Mouse (Mus musculus): ENCODE results near the gene Sec11a. TPM values are rescaled to one million over a fixed set of nuclear protein-coding genes. Genes with fewer than 3 reads are reported as not detected.

Gene Sec11a
- total RNA-seq, 1 experiment: 171 TPM

DNA sequence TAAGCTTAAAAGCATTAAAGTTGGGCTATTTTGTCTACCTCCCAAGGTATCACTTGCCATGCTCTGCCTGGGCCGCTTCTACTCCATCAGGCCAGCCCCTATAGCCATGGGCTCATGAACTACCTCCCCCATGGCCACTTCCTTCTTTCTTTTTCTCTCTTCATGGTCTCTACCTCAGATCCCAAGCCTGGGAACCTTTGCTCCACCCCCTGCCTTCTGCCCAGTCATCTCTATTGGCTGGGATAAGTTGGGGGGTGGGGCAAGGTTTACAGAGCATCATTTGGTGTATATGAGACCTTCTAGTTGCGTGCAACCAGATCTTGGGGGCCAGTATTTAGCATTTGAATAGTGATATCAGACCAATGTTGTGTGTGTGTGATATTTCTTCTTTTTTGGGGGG is 85.1 kb downstream of the Sec11a start:
- no peak for TF ChIP-seq ZNF384 (IDR thresholded peaks at IDR 0.05; ENCODE audit: low read depth, low read length)
- TF ChIP-seq HCFC1 (IDR thresholded peaks at IDR 0.05; ENCODE audit: borderline replicate concordance, insufficient read depth, low read length): no peak
- no peak for TF ChIP-seq MAFK (IDR thresholded peaks at IDR 0.05; ENCODE audit: insufficient read depth, low read depth, low read length)
- no peak for TF ChIP-seq CHD2 (IDR thresholded peaks at IDR 0.05; ENCODE audit: low read depth, low read length)
- TF ChIP-seq ZC3H11A (IDR thresholded peaks at IDR 0.05; ENCODE audit: borderline replicate concordance, low read depth, low read length): no peak
- no peaks in the 10 kb centered on the region for H3K9me3 ChIP-seq (ENCODE audit: control insufficient read depth, insufficient read depth, low read depth, low read length)
- no peak for DNase-seq (ENCODE audit: low read depth, low spot score)
- H3K27ac ChIP-seq (ENCODE audit: insufficient read depth, low read depth, low read length, poor library complexity, severe bottlenecking): no peak overlapping the region
- in situ Hi-C loops (cut with MboI; ENCODE audit: low sequenced_read_pairs in 2 of 2, unreplicated experiment in 2 of 2): no loop called here
- H3K4me3 ChIP-seq (ENCODE audit: insufficient read depth in 1 of 2, low read depth in 1 of 2, low read length in 2 of 2, poor library complexity in 1 of 2, severe bottlenecking in 1 of 2): no peak overlapping the region
- no peak overlapping the region for H3K9ac ChIP-seq (ENCODE audit: insufficient read depth, low read depth, low read length, poor library complexity, severe bottlenecking)
- peaks cover 0 to 6% of the 10 kb centered on the region in 2 experiments; a peak in 1 of 4 replicates for H3K4me1 ChIP-seq (ENCODE audit: control insufficient read depth in 2 of 2, insufficient read depth in 2 of 2, low read length in 2 of 2, poor library complexity in 1 of 2)
- no peaks in the 10 kb centered on the region for H3K36me3 ChIP-seq (ENCODE audit: control insufficient read depth, insufficient read depth, low read length, poor library complexity, severe bottlenecking)

DNA sequence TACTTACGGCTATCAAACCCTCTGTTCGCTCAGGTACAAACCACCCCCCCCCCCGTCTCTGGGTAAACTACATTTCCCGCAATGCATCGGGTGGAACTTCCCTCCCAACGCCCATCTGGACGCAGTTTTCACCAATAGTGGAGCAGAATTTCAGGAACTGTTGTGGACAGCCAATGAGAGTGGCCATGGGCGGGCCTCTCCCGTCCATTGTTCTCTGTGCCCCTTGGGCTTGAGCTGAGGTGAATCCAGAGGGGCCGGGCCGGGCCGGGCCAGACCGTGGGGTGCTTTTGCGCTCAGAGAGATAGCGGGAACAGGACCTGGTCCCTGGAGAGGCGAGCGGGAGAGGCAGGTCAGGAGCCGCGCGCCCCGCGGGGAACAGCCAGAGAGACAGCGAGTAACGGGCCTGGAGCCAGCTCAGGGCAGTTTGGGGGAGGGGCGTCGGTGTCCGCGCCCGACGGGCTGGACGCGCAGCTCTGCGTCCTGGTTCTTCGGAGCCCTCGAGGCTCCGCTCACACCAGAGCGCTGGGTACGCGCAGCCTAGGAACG is 86.8 kb downstream of the Sec11a start, which contains the start of gene Zscan2:
Gene Zscan2, plus strand, starts transcription at position 192 of the 546 bp plus-strand sequence.
- Histone ChIP-seq H3K4me3 (ENCODE audit: insufficient read depth in 1 of 2, low read depth in 1 of 2, low read length in 2 of 2, poor library complexity in 1 of 2, severe bottlenecking in 1 of 2) (peak within 1 kb of the TSS; percentile 91 to 96), H3K27ac (ENCODE audit: insufficient read depth, low read depth, low read length, poor library complexity, severe bottlenecking) (no peak within 1 kb of the TSS), H3K36me3 (ENCODE audit: control insufficient read depth, insufficient read depth, low read length, poor library complexity, severe bottlenecking) (no peaks in the 10 kb centered on the region), H3K9me3 (ENCODE audit: control insufficient read depth, insufficient read depth, low read depth, low read length) (no peaks in the 10 kb centered on the region), H3K9ac (ENCODE audit: insufficient read depth, low read depth, low read length, poor library complexity, severe bottlenecking) (peak within 1 kb of the TSS; percentile 61), H3K4me1 (ENCODE audit: control insufficient read depth in 2 of 2, insufficient read depth in 2 of 2, low read length in 2 of 2, poor library complexity in 1 of 2) (peaks cover 0 to 6% of the 10 kb centered on the region in 2 experiments; a peak in 1 of 4 replicates)
- peak; percentile 93 for DNase-seq (ENCODE audit: low read depth, low spot score)
- in situ Hi-C loops (cut with MboI; ENCODE audit: low sequenced_read_pairs in 2 of 2, unreplicated experiment in 2 of 2): no loop called here
- no peak for TF ChIP-seq ZNF384 (IDR thresholded peaks at IDR 0.05; ENCODE audit: low read depth, low read length)
- no peak for TF ChIP-seq ZC3H11A (IDR thresholded peaks at IDR 0.05; ENCODE audit: borderline replicate concordance, low read depth, low read length)
- TF ChIP-seq CHD2 (IDR thresholded peaks at IDR 0.05; ENCODE audit: low read depth, low read length): 0 out of 2 replicates have a peak, but pooled peaks have one; percentile 53
- TF ChIP-seq MAFK (IDR thresholded peaks at IDR 0.05; ENCODE audit: insufficient read depth, low read depth, low read length): no peak
- peak; percentile 92 for TF ChIP-seq HCFC1 (IDR thresholded peaks at IDR 0.05; ENCODE audit: borderline replicate concordance, insufficient read depth, low read length)

DNA sequence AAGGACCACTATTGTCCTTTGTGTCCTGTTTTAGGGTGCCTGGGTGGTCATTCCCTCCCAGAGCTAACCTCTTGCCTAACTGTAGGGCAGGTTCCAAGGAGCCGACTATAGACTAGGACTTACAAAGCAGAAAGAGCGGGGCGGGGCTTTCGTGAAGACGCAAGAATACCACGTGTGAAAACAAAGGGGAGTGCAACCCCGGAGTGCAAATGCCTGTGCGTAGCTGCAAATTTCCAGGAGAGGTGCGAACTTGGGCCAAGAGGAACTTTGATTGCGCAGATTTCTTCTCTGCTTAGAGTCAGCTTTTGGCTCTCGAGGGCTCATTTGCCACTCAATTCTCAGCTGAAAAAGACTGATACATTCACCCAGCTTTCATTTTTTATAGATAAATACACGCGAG is 87.4 kb downstream of the Sec11a start:
- in situ Hi-C loops (cut with MboI; ENCODE audit: low sequenced_read_pairs in 2 of 2, unreplicated experiment in 2 of 2): no loop called here
- Histone ChIP-seq H3K36me3 (ENCODE audit: control insufficient read depth, insufficient read depth, low read length, poor library complexity, severe bottlenecking) (no peaks in the 10 kb centered on the region), H3K4me3 (ENCODE audit: insufficient read depth in 1 of 2, low read depth in 1 of 2, low read length in 2 of 2, poor library complexity in 1 of 2, severe bottlenecking in 1 of 2) (peak overlapping the region; percentile 50 to 91; a peak in 3 of 4 replicates), H3K4me1 (ENCODE audit: control insufficient read depth in 2 of 2, insufficient read depth in 2 of 2, low read length in 2 of 2, poor library complexity in 1 of 2) (peaks cover 0 to 6% of the 10 kb centered on the region in 2 experiments; a peak in 1 of 4 replicates), H3K9ac (ENCODE audit: insufficient read depth, low read depth, low read length, poor library complexity, severe bottlenecking) (no peak overlapping the region; the same call in 1 of the 2 replicates), H3K9me3 (ENCODE audit: control insufficient read depth, insufficient read depth, low read depth, low read length) (no peaks in the 10 kb centered on the region), H3K27ac (ENCODE audit: insufficient read depth, low read depth, low read length, poor library complexity, severe bottlenecking) (no peak overlapping the region)
- peak; percentile 47 for DNase-seq (ENCODE audit: low read depth, low spot score)
- TF ChIP-seq MAFK (IDR thresholded peaks at IDR 0.05; ENCODE audit: insufficient read depth, low read depth, low read length): no peak
- TF ChIP-seq ZNF384 (IDR thresholded peaks at IDR 0.05; ENCODE audit: low read depth, low read length): no peak
- no peak for TF ChIP-seq ZC3H11A (IDR thresholded peaks at IDR 0.05; ENCODE audit: borderline replicate concordance, low read depth, low read length)
- no peak for TF ChIP-seq HCFC1 (IDR thresholded peaks at IDR 0.05; ENCODE audit: borderline replicate concordance, insufficient read depth, low read length)
- no peak for TF ChIP-seq CHD2 (IDR thresholded peaks at IDR 0.05; ENCODE audit: low read depth, low read length)

DNA sequence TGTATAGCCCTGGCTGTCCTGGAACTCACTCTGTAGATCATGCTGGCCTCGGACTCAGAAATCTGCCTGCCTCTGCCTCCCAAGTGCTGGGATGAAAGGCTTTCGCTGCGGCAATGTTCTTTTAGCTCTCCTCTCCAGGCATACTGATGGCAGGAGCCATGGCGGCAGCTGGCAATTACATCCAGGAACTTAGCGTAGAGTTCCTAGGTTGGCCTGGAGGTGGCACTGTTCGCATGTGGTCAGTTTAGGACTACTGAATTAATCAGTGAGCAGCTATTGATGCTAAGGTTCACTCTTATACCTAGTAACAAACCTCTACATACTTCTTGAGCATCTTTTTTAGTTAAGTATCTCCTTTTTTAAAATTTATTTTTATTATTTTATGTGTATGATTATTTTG is 90.4 kb downstream of the Sec11a start:
- no peak overlapping the region for H3K27ac ChIP-seq (ENCODE audit: insufficient read depth, low read depth, low read length, poor library complexity, severe bottlenecking)
- H3K9ac ChIP-seq (ENCODE audit: insufficient read depth, low read depth, low read length, poor library complexity, severe bottlenecking): peak overlapping the region; percentile 38; the same call in 1 of the 2 replicates
- DNase-seq (ENCODE audit: low read depth, low spot score): no peak
- H3K4me3 ChIP-seq (ENCODE audit: insufficient read depth in 1 of 2, low read depth in 1 of 2, low read length in 2 of 2, poor library complexity in 1 of 2, severe bottlenecking in 1 of 2): no peak overlapping the region
- H3K9me3 ChIP-seq (ENCODE audit: control insufficient read depth, insufficient read depth, low read depth, low read length): no peaks in the 10 kb centered on the region
- peaks cover 0 to 2% of the 10 kb centered on the region in 2 experiments; a peak in 1 of 4 replicates for H3K4me1 ChIP-seq (ENCODE audit: control insufficient read depth in 2 of 2, insufficient read depth in 2 of 2, low read length in 2 of 2, poor library complexity in 1 of 2)
- TF ChIP-seq MAFK (IDR thresholded peaks at IDR 0.05; ENCODE audit: insufficient read depth, low read depth, low read length): no peak
- 0 out of 2 replicates have a peak, but pooled peaks have one; percentile 7 for TF ChIP-seq ZC3H11A (IDR thresholded peaks at IDR 0.05; ENCODE audit: borderline replicate concordance, low read depth, low read length)
- peak; percentile 65; the same call in 1 of the 2 replicates for TF ChIP-seq ZNF384 (IDR thresholded peaks at IDR 0.05; ENCODE audit: low read depth, low read length)
- in situ Hi-C loops (cut with MboI; ENCODE audit: low sequenced_read_pairs in 2 of 2, unreplicated experiment in 2 of 2): loop anchor here in 1 of 2 experiments (10.0 kb wide), 1 partner anchor 122 kb away; no protein-coding TSS in a partner anchor
- no peaks in the 10 kb centered on the region for H3K36me3 ChIP-seq (ENCODE audit: control insufficient read depth, insufficient read depth, low read length, poor library complexity, severe bottlenecking)
